Mouse (Mus musculus): Measurements from ENCODE around the gene Hspd1. TPM values are rescaled to one million over a fixed set of nuclear protein-coding genes. Genes with fewer than 3 reads are reported as not detected.
A peak's percentile ranks its signal among the peaks of the same experiment; 100 is the strongest.
"Not testable (repeated sequence)": the region's sequence is repeated elsewhere in the genome, so short reads cannot be mapped to it uniquely, and the experiment has no call there.

The Hspd1 gene
- 100 to 1,000 TPM; 382 to 415 TPM for total RNA-seq (2021)

DNA sequence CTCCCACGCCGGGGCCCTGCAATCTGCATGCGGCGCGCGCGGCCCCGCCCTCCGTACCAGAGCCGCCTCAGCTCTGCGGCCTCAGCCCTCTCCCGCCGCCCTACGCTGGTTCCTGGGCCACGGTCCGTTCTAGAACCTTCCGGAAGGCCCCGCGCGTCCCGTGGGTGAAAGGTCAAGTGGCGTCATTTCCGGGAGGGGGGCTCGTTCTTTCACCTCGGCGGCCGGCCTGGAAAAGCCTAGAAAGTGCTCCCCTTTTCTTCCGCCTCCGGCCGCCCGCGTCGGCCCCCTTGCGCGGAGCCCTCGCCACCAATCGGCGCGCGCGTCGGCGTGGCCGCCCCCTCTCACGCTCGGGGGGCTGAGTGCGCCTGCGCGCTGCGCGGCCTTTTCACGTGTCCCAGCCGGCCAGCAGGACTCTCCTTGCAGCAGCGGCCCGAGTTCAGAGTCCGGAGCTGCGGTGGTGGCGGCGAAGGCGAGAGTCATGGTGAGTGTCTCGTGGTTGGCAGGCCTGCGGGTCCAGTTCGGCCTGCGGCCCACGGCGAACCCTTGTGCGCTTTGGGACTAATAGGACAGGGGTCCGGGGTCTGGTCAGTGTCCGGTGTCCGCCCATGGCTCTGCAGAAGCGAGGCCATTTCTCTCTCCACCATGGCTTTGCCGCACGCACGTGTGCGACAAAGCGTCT lies at the start of gene Hspd1, which contains the start of gene Hspe1:
Gene Hspd1, minus strand, starts transcription at position 312 of the 679 bp plus-strand sequence.
Gene Hspe1, plus strand, starts transcription at position 201 of the 679 bp plus-strand sequence.
- peak; percentile 99 for DNase-seq
- intact Hi-C loops (cut with DNase I), result loop anchor here (1.0 to 5.0 kb wide), 3 partner anchors 43 to 149 kb away; partner anchors contain the start of genes Mars2, Mob4 and Sf3b1

DNA sequence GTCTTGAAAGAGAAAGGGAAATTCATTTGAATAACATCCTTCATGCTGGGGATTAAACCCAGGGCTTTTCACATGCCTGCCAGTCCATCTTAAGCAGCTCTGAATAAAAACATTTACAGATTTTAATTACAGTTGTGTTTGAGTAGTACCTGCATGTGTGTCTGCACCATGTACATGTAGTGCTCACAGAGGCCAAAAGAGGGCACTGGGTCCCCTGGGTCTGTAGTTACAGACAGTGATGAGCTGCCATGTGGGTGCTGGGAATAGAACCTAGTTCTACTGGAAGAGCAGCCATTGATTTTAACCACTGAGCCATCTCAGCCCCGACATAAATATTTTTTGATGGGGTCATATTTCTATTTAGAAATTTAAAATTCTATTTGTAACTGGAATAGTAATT lies 47.8 kb upstream of the Hspd1 start:
- no peak for DNase-seq
- intact Hi-C loops (cut with DNase I), result no loop called here

DNA sequence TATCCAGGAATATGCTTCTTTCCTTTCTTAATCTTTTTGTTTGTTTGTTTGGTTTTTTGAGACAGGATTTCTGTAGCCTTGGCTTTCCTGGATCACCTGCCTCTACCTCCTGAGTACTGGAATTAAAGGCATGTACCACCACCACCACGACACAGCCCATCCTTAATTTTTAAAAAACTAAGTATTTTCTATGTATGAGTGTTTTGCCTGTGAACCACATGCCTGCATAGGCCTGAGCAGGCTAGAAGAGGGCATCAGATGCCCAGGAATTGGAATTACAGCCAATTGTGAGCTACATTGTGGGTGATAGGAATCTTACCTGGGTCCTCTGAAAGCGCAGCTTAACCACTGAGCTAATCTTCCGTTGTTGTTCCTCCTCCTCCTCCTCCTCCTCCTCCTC lies 46.3 kb upstream of the Hspd1 start:
- DNase-seq, result no peak
- intact Hi-C loops (cut with DNase I), result loop anchor here (5.0 kb wide), 1 partner anchor 107 kb away; the partner anchor contains the start of gene Sf3b1

DNA sequence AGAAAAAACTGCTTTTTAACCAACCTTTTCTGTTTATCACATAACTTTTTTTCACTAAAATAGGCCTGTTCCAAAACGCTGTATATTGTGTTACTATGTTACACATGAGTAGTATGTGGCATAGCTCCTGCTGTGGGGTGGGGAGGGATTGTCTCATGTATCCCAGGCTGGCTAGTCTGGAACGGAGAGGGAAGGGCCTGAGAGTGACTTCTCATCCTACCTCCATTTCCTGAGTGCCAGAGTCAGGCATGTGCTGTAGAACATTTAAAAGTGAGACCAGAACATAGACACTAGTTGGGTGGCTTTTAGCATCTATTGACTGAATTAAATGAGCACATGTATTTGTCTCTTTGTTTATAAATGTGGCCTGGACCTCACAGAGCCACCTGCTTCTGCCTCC lies 45.1 kb upstream of the Hspd1 start:
- intact Hi-C loops (cut with DNase I), result loop anchor here (5.0 kb wide), 1 partner anchor 106 kb away; the partner anchor contains the start of gene Sf3b1
- no peak for DNase-seq

DNA sequence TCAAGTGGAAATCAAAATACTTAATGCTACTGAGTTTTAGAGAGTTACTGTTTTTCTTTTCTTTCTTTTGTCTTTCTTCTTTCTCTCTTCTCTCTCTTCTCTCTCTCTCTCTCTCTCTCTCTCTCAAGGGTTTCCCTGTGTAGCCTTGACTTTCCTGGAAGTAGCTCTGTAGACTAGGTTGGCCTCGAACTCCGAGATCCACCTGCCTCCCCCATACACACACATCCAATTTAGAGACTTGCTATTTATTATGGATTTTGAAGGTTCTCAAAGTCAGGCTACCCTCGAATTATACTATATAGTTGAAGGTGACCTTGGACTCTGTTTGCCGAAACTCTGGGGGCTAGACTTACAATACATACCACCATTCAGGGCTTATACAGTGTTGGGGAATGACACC lies 44.3 kb upstream of the Hspd1 start:
- intact Hi-C loops (cut with DNase I), result loop anchor here (5.0 kb wide), 1 partner anchor 105 kb away; the partner anchor contains the start of gene Sf3b1
- DNase-seq, result no peak

DNA sequence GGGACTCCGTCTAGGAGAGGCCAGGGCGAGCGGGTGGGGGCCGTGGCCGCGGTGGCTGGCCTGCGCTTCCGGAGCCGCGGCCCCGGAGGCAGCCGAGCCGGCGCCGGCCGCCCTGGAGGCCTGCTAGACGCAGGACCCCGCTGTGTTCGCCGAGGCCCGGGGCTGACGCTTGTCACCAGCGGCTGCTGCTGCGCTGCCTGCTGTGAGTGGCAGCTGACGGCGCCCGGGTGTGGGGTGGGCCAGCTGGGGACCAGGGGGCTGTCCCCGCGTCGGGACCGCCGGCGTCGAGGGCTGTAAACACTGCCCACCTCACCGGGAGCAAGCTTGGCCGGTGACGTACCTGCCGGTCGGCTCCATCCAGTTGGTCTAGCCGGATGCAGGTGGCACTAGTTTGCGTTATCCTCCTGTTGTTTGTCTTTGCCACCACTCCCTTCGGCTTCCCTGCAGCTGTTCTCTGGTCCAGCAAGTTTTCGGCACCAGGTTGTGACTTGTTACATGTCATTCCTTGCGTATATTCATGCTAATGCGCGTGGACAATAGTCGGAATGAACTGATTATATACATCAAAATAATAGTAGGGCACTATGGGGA lies 43.5 kb upstream of the Hspd1 start:
- intact Hi-C loops (cut with DNase I), result loop anchor here (1.0 to 5.0 kb wide), 3 partner anchors 43 to 105 kb away; partner anchors contain the start of genes Hspd1, Hspe1, Mars2 and Sf3b1
- DNase-seq, result no peak

DNA sequence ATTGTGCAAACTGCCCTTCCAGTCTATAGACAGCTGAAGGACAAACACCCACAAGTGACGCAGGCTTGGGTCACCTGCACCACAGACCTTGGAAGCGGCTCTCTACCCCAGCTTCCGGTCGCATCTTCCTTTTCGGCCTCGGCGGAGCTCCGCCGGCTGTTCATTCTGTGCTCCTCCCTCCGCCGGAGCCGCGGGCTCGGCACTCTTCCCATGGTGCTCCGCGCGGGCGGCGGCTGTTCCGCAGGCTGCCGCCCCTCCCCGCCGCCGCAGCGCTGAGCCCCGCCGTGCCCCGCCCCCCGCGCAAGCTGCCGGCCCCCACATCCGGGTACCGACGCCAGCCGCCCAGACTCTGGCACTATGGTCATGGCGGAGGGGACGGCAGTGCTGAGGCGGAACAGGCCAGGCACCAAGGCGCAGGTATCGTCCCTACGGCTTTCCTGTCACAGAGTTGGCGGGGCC lies 42.9 kb upstream of the Hspd1 start, which contains the start of gene Mob4:
Gene Mob4, plus strand, starts transcription at position 289 of the 459 bp plus-strand sequence.
- intact Hi-C loops (cut with DNase I), result loop anchor here (1.0 to 5.0 kb wide), 3 partner anchors 43 to 106 kb away; partner anchors contain the start of genes Hspd1, Hspe1, Mars2 and Sf3b1

DNA sequence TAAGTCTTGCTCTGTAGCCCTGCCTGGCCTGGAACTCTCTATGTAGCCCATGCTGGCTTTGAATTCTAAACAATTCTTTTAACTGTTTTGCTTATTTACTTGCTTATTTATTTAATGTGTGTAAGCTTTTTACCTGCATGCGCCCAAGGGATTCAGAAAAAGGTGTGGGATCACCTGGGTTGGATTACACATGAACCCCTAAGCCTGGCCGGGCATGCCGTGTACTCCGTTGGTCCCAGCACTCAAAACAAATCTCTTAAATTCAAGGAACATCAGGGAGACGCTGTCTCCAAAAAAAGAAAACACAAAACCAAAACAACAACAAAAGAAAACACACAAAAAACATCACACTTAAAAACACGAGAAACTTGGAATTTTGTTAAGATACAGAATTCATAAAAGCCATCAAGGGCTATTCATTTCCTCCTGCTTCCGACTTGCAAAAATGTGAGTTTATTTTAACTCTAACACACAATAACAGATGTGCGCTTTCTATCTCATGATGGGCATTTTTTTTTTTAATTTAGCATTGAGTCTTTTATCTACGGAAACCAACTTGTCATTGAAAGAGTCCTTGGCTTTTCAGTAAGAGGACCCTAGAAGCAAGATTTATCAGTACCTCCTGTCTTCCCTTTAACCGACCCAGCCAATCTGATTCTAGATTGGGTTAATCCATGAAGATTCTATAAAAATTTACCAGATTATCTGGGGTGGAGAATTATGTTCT lies 42.3 kb upstream of the Hspd1 start:
- intact Hi-C loops (cut with DNase I), result loop anchor here (2.0 to 5.0 kb wide), 2 partner anchors 103 to 106 kb away; partner anchors contain the start of genes Mars2 and Sf3b1
- no peak for DNase-seq

More for the DNA sequence above, 42.9 kb upstream of the Hspd1 start, which contains the start of gene Mob4:
- DNase-seq, result peak; percentile 95 to 97

DNA sequence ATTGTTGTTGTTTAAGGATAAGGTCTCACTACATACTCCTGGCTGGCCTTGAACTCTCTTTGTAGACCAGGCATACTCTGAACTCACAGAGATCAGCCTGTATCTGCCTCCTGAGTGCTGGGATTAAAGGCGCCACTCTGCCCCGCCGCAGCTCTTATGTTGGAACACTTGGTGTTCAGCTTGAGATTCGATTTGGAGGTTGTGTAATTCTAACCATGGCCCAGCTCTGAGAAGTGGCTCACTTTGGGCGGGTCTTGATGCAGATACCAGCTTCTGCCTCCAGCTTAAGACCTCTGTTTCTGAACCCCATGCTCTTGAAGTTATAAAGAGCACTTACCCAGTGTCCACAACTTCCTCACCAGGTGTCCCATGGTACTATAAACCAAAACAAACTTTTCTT lies 41.7 kb upstream of the Hspd1 start:
- intact Hi-C loops (cut with DNase I), result loop anchor here (2.0 to 5.0 kb wide), 2 partner anchors 102 to 107 kb away; partner anchors contain the start of genes Mars2 and Sf3b1
- DNase-seq, result no peak

DNA sequence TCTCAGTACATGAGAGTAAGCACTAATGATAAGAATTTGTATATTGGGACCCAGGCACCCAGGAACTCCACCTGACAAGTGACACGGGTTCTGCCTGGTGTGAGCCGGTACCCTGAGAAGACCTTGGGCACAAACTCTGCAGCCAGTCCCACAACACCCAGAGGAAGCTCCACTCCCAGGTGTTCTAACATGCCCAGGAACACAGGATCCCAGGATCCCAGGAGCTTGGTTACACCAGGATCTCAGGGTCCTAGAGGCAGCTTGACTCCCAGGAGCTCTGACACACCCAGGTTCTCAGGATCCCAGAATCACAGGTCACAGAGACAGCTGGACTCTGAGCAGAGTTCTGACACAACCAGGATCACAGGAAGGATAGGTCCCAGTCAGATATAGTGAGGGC lies 36.1 kb upstream of the Hspd1 start:
- DNase-seq; intact Hi-C loops (cut with DNase I): not testable (repeated sequence)

DNA sequence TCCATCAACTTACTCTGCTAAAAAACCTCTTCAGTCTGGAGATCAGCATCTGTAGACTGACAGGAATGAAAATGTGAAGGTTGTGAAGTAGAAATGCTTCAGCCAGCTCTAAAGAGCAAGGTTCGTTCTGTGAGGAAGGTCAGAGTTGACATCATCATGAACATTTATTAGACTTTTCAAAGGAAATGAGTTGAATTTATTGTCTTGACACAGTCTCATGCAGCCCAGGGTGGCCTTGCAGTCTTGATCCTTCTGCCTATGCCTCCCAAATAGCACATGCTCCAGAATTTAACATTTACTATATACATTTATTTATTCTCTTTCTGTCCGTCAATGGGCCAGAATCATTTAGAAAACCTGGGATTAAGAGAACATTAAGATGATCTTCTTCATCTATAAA lies 35.5 kb upstream of the Hspd1 start:
- no peak for DNase-seq
- intact Hi-C loops (cut with DNase I), result no loop called here

DNA sequence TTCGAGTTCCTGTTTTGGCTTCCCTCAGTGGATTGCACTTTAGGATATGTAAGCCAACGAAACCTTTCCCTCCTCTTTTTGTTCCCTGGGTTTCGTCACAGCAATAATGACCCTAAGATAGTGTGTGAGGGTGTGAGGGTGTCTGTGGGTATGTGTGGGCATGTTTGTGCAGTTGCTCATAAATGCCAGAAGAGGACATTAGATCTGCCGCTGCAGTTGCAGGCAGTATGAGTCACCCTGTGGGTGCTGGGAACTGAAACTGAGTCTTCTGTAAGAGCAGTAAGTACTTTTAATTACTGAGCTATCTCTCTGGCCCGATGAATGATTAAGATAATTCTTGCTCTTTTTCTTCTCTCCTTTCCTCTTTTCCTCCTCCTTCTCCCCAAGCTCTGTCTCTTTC lies 35.0 kb upstream of the Hspd1 start:
- intact Hi-C loops (cut with DNase I), result no loop called here

DNA sequence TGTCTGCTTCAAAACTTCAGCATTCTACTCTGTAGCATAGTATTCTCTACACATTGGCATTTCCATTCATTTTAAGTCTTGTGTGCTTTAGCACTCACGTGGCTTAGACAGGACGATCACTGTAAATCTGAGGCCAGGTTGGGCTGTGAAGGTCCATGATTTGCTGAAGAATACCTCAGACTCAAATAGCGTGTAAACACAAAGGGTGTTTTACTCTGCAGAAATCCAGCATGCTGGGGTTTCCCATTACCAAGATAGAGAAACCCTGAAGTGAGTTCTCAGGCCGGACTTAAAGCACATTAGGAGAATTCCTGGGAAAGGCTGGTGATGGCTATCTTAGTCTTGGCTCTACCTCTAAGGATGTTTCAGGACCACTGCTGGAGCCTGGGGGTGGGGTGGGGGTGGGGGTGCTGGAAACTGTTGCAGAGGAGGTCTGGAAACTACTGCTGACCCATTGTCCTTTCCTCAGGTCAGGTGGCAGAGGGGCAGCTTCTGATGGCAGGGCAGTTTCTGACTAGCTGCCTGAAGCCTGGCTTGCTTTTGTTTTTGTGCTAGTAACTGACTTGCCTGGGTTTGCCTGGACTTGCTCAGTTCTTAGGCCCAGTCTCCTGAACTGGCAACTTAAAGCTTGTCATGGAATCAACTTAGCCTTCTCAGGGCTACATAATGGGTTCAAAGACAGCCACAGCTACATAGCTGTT lies 21.2 kb upstream of the Hspd1 start:
- intact Hi-C loops (cut with DNase I), result no loop called here
- no peak for DNase-seq

More for the DNA sequence above, 35.0 kb upstream of the Hspd1 start:
- DNase-seq, result no peak

DNA sequence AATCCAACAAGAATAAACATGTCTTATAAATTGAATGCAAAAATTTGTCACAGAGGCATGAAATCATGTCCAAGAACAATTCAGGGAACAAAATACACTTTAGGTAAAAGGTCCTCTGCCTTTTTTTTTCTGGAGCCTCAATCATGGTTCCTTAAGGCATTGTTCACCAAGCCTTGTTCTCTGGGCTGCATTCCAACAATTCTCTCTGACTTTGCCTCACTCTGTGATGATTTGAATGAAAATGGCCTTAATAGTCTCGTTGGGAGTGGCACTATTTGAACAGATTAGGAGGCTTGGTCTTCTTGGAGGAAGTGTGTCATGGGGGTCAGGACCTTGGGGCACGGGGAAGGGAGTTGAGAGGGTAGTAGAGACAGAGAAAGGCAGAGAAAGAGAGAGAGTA lies 20.4 kb upstream of the Hspd1 start:
- no peak for DNase-seq
- intact Hi-C loops (cut with DNase I), result no loop called here

DNA sequence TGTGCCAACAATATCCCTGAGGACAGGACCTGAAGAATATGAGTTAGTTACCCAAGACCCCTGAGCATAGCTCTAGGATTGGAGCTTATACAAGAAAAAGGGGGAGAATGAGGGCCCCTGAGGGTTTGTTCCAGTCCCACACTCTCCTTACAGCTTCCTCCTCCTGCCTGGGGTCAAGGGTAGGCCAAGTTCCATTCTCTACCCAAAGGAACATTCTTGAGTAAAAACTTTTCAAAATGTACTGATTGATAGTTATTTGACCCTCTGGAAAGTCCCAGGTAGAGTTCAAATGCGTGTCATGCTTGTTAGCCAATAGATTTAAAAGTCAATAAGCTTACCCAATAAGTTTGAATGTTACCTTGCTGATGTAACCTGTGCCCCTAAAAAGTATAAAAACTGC lies 19.6 kb upstream of the Hspd1 start:
- DNase-seq, result no peak

DNA sequence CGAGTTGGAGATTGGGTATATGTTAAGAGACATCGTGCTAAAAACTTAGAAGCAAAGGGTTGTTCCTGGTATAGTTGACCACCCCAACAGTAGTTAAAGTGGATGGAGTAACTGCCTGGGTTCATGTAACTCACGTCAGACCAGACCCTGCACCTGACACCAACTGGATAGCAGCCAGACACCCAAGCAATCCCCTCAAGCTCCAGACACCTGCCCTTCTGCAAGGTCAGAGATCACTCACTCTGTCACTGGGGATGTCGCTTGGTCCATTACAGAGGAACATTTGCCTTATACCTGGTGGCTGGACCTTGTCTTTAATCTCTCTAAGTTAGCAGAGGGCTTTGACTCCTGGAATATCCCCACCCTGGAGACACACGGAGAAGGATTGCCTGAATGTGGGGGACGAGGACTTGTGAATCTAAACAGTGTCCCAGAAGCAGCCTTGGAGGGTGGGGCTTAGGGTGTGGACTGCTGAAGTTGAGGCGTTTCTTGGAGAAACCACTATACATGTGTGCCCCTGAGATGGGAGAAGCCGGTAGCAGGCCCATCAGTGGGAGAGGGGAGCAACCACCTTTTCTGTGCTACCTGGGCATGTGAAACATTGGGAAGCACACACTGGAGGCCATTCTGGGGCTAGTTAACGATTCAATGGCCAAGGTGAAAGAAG lies 19.0 kb upstream of the Hspd1 start:
- intact Hi-C loops (cut with DNase I), result no loop called here

More for the DNA sequence above, 19.6 kb upstream of the Hspd1 start:
- intact Hi-C loops (cut with DNase I), result no loop called here

DNA sequence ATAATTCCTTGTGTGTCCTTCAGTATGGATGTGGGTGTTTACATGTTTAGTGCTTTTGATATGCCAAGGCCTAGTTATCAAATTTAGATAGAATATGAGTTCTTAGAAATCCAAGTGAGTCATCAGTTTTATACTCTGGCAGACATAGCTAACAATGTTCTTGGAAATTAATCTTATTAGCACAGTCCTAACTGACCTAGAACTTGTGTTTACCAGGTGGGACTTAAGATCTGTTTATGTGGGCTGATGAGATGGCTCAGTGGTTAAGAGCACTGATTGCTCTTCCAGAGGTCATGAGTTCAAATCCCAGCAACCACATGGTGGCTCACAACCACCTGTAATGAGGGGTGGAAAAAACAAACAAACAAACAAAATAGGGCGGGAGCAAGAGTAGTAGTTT lies 4.4 kb upstream of the Hspd1 start:
- DNase-seq, result no peak
- intact Hi-C loops (cut with DNase I), result no loop called here

More for the DNA sequence above, 19.0 kb upstream of the Hspd1 start:
- no peak for DNase-seq

DNA sequence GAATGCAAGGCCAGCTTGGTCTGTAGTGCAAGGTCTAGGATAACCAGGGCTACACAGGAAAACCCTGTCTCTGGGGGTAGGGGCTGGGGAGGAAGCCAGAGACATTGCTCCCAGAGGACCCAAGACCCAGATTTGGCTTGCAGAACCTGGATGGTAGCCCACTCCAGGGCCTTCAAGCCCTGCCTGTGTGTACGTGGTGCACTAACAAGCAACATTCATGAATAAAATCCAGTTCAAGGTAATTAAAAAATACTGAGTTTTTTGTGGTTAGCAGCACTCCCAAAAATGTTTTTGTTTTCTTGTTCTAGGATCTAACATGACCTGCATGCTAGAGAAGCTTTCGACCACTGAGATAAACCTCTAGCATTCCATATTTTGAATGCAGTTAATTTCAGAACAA lies 4.0 kb upstream of the Hspd1 start:
- no peak for DNase-seq
- intact Hi-C loops (cut with DNase I), result no loop called here

DNA sequence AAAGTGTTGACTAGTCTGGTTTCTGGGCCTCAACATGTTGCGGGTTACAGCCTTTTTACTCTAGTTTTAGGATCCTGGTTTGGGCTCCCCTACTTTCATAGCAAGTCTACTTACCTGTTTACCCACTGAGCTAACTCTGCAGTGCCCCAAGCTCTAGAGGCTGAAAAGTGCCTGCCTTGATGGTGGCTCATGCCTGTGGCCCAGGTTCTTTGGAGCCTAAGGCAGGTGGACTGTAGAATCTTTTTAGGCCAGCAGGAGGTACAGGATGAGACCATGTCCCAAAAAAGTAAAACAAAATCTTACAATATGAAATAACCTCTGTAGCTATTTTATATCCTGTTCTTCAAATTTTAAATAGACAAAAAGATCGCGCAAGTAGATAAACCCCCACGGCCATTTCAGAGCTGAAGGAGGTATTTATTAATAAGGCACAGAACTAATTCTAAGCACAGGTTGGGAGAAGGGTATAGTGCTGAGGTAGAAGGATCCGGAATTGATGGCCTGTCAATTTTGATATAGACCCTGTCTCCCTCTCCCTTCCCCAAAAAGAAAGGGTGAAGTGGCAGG lies 1.5 kb upstream of the Hspd1 start:
- no peak for DNase-seq
- intact Hi-C loops (cut with DNase I), result loop anchor here (5.0 kb wide), 1 partner anchor 148 kb away; the partner anchor contains the start of gene Mars2

Measured in heart, postnatal 36 days (tissue).